Mouse (Mus musculus) kidney, postnatal 36 days (tissue): ENCODE results near the gene Ubxn7.

Source experiments
- DNase-seq, 2 experiments: peaks; one replicate each; pipeline ENCODE4 v3.0.0; 2021 to 2022; ENCODE audit warnings: mixed read lengths in 2 of 2

Gene Ubxn7

DNA sequence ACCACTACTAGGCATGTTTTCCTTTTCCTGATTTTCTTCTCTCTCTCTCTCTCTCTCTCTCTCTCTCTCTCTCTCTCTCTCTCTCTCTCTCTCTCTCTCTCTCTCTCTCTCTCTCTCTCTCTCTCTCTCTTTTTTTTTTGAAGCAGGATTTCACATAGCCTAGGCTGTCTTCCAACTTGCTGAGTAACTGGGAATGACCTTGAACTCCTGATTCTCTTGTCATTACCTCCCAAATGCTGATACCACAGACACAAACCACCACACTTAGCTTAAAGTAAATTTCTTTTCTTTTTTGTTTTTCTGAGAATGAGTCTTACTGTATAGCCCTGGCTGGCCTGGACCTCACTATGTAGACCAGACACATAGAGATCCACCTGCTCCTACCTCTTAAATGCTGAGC, 102.6 kb downstream of the Ubxn7 start:
- DNase-seq: no peak

DNA sequence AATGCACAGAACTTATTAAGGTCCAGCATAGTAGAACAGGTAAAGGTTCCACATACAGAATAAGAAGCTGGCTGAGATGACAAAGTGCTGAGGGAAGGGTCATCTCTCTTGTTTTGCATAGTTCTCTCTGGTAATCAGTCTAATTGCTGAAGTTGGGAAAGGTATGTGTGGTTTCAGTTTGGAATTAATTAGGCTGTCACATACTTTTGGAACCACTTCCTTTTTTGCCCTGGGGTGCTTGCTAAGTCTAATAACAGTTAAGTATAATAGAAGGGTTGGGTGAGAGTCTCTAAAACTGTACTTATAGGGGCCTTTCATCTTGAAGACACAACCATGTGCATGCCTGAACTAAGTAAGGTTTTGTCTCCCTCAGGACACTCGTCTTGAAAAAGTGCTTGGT, 104.6 kb downstream of the Ubxn7 start:
- DNase-seq: no peak

DNA sequence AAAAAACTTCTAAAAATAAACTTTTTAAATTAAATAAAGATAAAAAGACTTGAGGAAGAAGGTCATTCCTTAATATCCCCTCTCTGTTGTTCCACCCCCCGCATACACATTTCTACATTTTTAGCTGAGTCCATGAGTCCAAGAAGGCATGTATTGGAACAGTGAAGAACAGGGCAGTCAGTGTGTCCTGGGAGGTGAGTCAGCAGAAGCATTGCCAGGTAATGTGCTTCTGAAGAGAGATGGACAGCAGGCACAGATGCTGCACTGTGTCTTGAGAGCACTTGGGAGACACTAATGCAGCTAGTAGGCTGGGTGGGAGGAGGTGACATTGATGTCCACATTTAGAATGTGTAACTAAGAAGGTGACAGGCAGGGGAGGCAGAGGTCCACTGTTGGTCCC, 105.2 kb downstream of the Ubxn7 start:
- DNase-seq: peak; percentile 29 to 54

DNA sequence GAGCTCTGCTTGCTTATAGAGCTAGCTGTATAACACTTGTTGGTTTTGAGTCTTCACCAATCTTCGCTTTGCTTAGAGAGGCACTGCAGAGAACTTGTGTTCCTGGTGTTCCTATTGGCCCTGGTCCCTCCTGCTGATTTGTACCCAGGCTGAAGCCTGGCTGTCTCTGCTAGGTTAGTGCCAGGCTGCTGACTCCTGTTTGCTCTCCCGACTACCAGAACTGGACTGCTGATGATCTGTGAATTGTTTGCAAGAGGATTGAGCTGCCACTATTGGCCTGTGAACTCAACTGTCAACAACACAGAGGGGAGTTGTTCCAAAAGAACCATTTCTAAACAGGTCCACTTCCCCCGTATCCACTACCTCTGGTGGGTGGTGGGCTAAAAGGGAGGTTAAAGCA, 109.4 kb downstream of the Ubxn7 start:
- no peak for DNase-seq
